Mouse (Mus musculus) right cerebral cortex, postnatal 36 days (tissue): ENCODE measurements at regions not wholly inside any gene's neighbourhood (a gene's known extent, or its start where the extent isn't known, plus 50 kb on each side); places are given as distances from the start of the nearest gene placed in this dataset.

ENCODE experiments used
- DNase-seq, 2 experiments: peaks; one replicate each; pipeline ENCODE4 v3.0.0; 2022; ENCODE audit warnings: low spot score in 2 of 2, mixed read lengths in 1 of 2

- peak; percentile 44 to 57 for DNase-seq
Measured at GRCm38 (mm10) chr17:83276000-83276891, 61.2 kb downstream of the Pkdcc start.

DNA sequence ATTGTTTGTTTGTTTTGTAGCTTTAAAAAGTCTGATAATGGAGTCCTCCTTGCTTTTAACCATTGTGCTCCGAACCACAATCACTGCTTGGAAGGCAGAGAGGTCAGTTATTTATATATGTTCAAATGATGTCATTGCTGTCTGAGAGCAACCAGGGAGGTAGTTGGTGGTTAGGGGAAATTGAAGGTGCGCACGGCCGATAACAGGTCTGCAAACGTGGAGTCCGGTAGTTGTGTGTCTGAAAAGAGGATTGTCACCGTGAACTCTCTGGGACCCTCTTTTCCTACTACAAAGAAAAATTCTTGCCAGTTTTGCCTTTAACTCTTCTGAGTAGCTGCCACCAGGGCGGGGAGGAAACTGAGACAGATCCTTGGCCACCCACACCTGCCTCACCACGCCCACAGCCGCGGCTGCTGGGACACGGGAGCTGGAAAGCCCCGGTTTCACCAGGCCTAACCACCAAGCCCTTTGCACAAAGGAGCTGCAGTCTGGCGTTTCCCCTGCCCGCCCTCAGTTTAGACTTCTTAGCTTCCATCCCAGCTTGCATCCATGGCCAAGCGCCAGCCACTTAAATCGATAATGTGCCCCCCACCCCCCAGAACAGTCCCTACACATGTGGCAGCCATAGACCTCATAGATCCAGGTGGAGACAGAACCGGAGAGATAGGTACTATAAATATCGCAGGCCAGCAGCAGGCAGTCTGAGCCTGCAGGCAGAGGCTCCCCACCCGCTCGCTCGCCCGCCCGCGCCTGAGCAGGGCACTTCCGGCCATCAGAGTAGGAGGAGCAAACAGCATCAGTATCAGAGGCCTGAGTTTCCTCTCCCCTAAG lies 62.2 kb downstream of the Pkdcc start:
- peak; percentile 50 to 51 for DNase-seq

DNA sequence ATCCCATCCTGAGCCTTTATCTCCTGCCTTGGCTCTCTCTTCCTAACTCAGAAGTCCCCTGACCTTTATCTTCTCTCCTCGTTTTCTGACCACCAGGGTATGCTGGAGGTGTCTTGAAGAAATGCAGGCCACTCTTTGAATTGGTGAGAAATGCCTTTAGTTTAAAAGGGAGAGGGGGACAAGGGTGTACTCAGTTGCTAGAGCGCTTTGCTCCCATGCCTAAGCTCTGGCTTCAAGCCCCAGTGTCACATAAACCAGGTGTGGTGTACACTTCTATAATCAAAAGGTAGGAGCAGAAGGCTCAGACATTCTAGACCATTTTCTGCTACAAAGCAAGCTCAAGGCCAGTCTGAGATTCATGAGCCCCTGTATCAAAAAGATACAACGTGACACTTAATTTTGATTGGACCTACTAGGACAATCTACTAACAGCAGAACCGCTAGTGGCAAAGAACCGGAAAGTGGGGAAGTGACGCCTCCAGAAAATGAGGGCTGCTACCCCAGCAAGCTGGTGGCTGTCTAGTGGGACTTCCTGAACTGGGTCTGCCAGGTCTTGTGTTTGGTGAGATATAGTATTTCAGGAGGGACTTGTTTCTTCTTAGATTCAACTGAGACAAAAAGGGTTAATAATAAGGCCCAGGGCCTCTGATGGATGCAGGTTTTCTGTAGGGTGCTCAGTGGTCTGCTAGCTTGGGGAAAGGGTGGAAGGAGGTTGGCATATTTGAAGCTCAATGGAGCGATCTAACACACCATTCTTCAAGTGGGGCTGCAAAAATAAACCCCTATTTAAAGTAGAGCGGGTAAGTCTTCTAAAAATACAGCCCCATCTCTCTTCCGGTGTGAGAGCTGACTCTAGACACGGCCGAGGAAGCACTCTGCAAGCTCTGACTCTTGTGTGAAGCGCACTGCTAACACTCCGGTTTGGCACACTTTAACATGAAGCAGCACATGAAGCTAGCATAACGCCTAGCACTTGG lies 63.1 kb downstream of the Pkdcc start:
- no peak for DNase-seq

DNA sequence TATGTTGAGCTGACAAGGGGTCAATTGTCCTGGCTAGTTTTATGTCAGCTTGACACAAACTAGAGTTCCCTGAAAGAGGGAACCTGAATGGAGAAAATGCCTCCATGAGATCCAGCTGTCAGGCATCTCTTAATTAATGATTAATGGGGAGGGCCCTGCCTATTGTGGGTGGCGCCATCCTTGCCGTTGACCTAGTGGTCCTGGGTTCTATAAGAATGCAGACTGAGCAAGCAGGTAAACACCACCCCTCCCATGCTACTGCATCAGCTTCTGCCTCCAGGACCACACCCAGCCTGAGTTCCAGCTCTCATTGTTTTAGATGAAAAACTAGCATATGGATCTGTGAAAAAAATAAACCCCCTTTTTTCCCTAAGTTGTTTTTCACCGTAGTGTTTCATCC lies 67.4 kb upstream of the Eml4 start:
- no peak for DNase-seq

GRCm38 (mm10) chr17:83287381-83288142 lies 63.2 kb upstream of the Eml4 start:
- no peak for DNase-seq

GRCm38 (mm10) chr17:83288143-83288492 lies 62.6 kb upstream of the Eml4 start:
- DNase-seq: peak in 1 of 2 experiments; percentile 36

- no peak for DNase-seq
Measured at GRCm38 (mm10) chr17:83295526-83296238, 55.0 kb upstream of the Eml4 start.

GRCm38 (mm10) chr17:83297379-83298121 lies 53.2 kb upstream of the Eml4 start:
- no peak for DNase-seq
